Mouse (Mus musculus): ENCODE data around the gene Art2b.
"Not testable (repeated sequence)": the region's sequence is repeated elsewhere in the genome, so short reads cannot be mapped to it uniquely, and the experiment has no call there.

Art2b gene

GRCm38 (mm10) chr7:101585408-101585807, at the start of gene Art2b:
Art2b (minus strand) TSS chr7:101585600.
- in situ Hi-C loops (cut with MboI, MseI) = no loop called here

- in situ Hi-C loops (cut with MboI, MseI) = no loop called here
Observed at GRCm38 (mm10) chr7:101634513-101634912, 49.1 kb upstream of the Art2b start.

- in situ Hi-C loops (cut with MboI, MseI) = no loop called here
Observed at GRCm38 (mm10) chr7:101633629-101634177, 48.3 kb upstream of the Art2b start.

GRCm38 (mm10) chr7:101628481-101628880, 43.1 kb upstream of the Art2b start:
- in situ Hi-C loops (cut with MboI, MseI) = loop anchor here (10.0 kb wide), 1 partner anchor 84 kb away; no protein-coding TSS in a partner anchor

- in situ Hi-C loops (cut with MboI, MseI) = loop anchor here (10.0 kb wide), 1 partner anchor 82 kb away; no protein-coding TSS in a partner anchor
Observed at GRCm38 (mm10) chr7:101627166-101627565, 41.8 kb upstream of the Art2b start.

GRCm38 (mm10) chr7:101624283-101624682, 38.9 kb upstream of the Art2b start:
- in situ Hi-C loops (cut with MboI, MseI) = loop anchor here (5.0 to 10.0 kb wide), 2 partner anchors 79 to 167 kb away; no protein-coding TSS in a partner anchor

- in situ Hi-C loops (cut with MboI, MseI) = loop anchor here (5.0 to 10.0 kb wide), 2 partner anchors 77 to 165 kb away; no protein-coding TSS in a partner anchor
Observed at GRCm38 (mm10) chr7:101621861-101622260, 36.5 kb upstream of the Art2b start.

- in situ Hi-C loops (cut with MboI, MseI) = loop anchor here (5.0 to 10.0 kb wide), 2 partner anchors 76 to 163 kb away; no protein-coding TSS in a partner anchor
Observed at GRCm38 (mm10) chr7:101620373-101620772, 35.0 kb upstream of the Art2b start.

- in situ Hi-C loops (cut with MboI, MseI) = no loop called here
Observed at GRCm38 (mm10) chr7:101618273-101618672, 32.9 kb upstream of the Art2b start.

GRCm38 (mm10) chr7:101617438-101618165, 32.2 kb upstream of the Art2b start:
- in situ Hi-C loops (cut with MboI, MseI) = no loop called here

GRCm38 (mm10) chr7:101616136-101616835, 30.9 kb upstream of the Art2b start:
- in situ Hi-C loops (cut with MboI, MseI) = no loop called here

GRCm38 (mm10) chr7:101615406-101615805, 30.0 kb upstream of the Art2b start:
- in situ Hi-C loops (cut with MboI, MseI) = no loop called here

- in situ Hi-C loops (cut with MboI, MseI) = not testable (repeated sequence)
Observed at GRCm38 (mm10) chr7:101612786-101613527, 27.6 kb upstream of the Art2b start.

- in situ Hi-C loops (cut with MboI, MseI) = no loop called here
Observed at GRCm38 (mm10) chr7:101607845-101608244, 22.4 kb upstream of the Art2b start.

GRCm38 (mm10) chr7:101600406-101600805, 15.0 kb upstream of the Art2b start:
- in situ Hi-C loops (cut with MboI, MseI) = no loop called here

- in situ Hi-C loops (cut with MboI, MseI) = no loop called here
Observed at GRCm38 (mm10) chr7:101598482-101598881, 13.1 kb upstream of the Art2b start.

GRCm38 (mm10) chr7:101594969-101595368, 9.6 kb upstream of the Art2b start:
- in situ Hi-C loops (cut with MboI, MseI) = no loop called here

GRCm38 (mm10) chr7:101584271-101584670, 1.1 kb downstream of the Art2b start:
- in situ Hi-C loops (cut with MboI, MseI) = not testable (repeated sequence)

GRCm38 (mm10) chr7:101582012-101582411, 3.4 kb downstream of the Art2b start:
- in situ Hi-C loops (cut with MboI, MseI) = no loop called here

GRCm38 (mm10) chr7:101580863-101581262, 4.5 kb downstream of the Art2b start:
- in situ Hi-C loops (cut with MboI, MseI) = not testable (repeated sequence)

- in situ Hi-C loops (cut with MboI, MseI) = no loop called here
Observed at GRCm38 (mm10) chr7:101574413-101574812, 11.0 kb downstream of the Art2b start.

GRCm38 (mm10) chr7:101573636-101574035, 11.8 kb downstream of the Art2b start:
- in situ Hi-C loops (cut with MboI, MseI) = not testable (repeated sequence)

All from T-helper 2 cell (primary cell).